Mouse (Mus musculus): ENCODE measurements around the gene Anks6. TPM values are rescaled to one million over a fixed set of nuclear protein-coding genes. Genes with fewer than 3 reads are reported as not detected.
"Not testable (repeated sequence)": the region's sequence is repeated elsewhere in the genome, so short reads cannot be mapped to it uniquely, and the experiment has no call there.

Gene Anks6
- polyA plus RNA-seq, 1 experiment from 2014 or later, result 4.6 TPM

DNA sequence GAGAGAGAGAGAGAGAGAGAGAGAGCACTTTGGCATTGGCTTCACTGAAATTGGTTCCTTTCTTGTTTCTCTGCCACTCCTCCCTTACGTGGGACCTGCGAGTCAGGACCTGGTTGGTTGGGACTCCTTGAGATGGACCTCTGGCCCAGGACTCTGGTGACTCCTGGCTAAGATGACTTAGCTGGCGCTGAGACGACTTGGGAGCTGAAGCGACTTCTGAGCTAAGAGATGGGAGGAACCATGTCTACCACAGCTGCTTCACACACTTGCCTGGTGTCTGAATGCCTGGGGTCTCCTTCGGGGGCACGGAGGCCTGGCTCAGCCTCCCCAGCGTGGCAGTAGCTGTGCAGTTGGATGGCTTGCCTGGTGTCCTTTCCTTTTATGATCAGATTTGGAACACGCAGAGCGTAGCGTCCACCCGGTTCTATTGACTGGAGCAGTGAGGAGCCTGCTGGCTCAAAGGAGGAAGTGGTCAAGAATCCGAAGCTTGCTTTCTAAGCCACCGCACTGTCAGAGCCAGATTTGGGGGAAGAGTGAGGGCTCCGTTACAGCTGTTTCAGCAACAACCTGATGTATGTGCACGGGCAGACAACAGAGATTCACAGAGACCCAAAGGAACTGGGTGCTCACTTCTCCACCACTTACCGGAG lies 22.9 kb upstream of the Anks6 start:
- Histone ChIP-seq H3K27me3 (replicated peaks; ENCODE audit: control insufficient read depth, insufficient read depth, low read length) (no peaks in the 10 kb centered on the region), H3K4me3 (replicated peaks; ENCODE audit: low read length) (no peak overlapping the region), H3K27ac (ENCODE audit: low read length) (no peak overlapping the region), H3K9me3 (ENCODE audit: control insufficient read depth, low read length) (no peaks in the 10 kb centered on the region), H3K36me3 (ENCODE audit: control insufficient read depth, insufficient read depth) (no peaks in the 10 kb centered on the region), H3K9ac (replicated peaks; ENCODE audit: low read depth, low read length) (no peak overlapping the region), H3K4me2 (ENCODE audit: low read length) (no peak overlapping the region), H3K4me1 (replicated peaks; ENCODE audit: control insufficient read depth, insufficient read depth, low read length) (no peaks in the 10 kb centered on the region)
- no peak for ATAC-seq
- WGBS, result 93% methylated on average over 17 of the region's 17 CpGs

DNA sequence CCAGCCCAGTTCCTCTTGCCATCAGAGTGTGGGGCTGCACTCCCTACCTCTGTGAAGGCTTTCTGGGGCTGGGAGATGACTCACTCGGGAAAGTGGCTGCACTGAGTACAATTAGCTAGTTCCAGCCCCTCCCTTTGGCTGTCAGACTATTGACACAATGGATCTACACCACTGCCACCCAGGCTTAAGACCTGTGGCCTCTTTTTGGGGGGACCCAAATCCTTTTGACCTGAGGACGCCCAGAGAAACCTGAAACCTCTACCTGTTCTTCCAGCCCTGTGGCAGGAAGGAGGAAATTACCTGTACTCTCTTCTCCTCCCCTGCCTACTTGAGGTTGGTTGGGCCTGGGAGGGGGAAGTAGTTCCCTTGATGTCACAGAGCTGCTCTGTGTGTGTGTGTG lies 17.8 kb upstream of the Anks6 start:
- no peak overlapping the region for H3K4me3 ChIP-seq (replicated peaks; ENCODE audit: low read length)
- WGBS, result 30% methylated on average over 2 of the region's 2 CpGs

GRCm38 (mm10) chr4:47060900-47061299 lies 3.7 kb upstream of the Anks6 start:
- Histone ChIP-seq H3K27ac (ENCODE audit: low read length) (no peak overlapping the region), H3K9ac (replicated peaks; ENCODE audit: low read depth, low read length) (no peak overlapping the region), H3K9me3 (ENCODE audit: control insufficient read depth, low read length) (no peaks in the 10 kb centered on the region), H3K4me3 (replicated peaks; ENCODE audit: low read length) (no peak overlapping the region), H3K36me3 (ENCODE audit: control insufficient read depth, insufficient read depth) (no peaks in the 10 kb centered on the region), H3K4me1 (replicated peaks; ENCODE audit: control insufficient read depth, insufficient read depth, low read length) (peaks cover 12% of the 10 kb centered on the region), H3K27me3 (replicated peaks; ENCODE audit: control insufficient read depth, insufficient read depth, low read length) (no peaks in the 10 kb centered on the region), H3K4me2 (ENCODE audit: low read length) (no peak overlapping the region)
- 13% methylated on average over 1 of the region's 1 CpGs for WGBS
- no peak for ATAC-seq

More for the DNA sequence above, 17.8 kb upstream of the Anks6 start:
- ATAC-seq, result no peak
- H3K4me1 ChIP-seq (replicated peaks; ENCODE audit: control insufficient read depth, insufficient read depth, low read length), result no peaks in the 10 kb centered on the region
- H3K27me3 ChIP-seq (replicated peaks; ENCODE audit: control insufficient read depth, insufficient read depth, low read length), result no peaks in the 10 kb centered on the region
- no peak overlapping the region for H3K9ac ChIP-seq (replicated peaks; ENCODE audit: low read depth, low read length)
- no peaks in the 10 kb centered on the region for H3K36me3 ChIP-seq (ENCODE audit: control insufficient read depth, insufficient read depth)
- no peak overlapping the region for H3K27ac ChIP-seq (ENCODE audit: low read length)
- H3K4me2 ChIP-seq (ENCODE audit: low read length), result no peak overlapping the region
- no peaks in the 10 kb centered on the region for H3K9me3 ChIP-seq (ENCODE audit: control insufficient read depth, low read length)

GRCm38 (mm10) chr4:47057510-47058325 lies 491 bp upstream of the Anks6 start:
- peak overlapping the region; percentile 81 for H3K4me3 ChIP-seq (replicated peaks; ENCODE audit: low read length)
- H3K9me3 ChIP-seq (ENCODE audit: control insufficient read depth, low read length), result no peaks in the 10 kb centered on the region
- 39% methylated on average over 25 of the region's 25 CpGs for WGBS
- H3K4me2 ChIP-seq (ENCODE audit: low read length), result peak overlapping the region; percentile 87
- H3K27ac ChIP-seq (ENCODE audit: low read length), result peak overlapping the region; percentile 33; the same call in 1 of the 2 replicates
- peaks cover 12% of the 10 kb centered on the region for H3K4me1 ChIP-seq (replicated peaks; ENCODE audit: control insufficient read depth, insufficient read depth, low read length)
- ATAC-seq, result peak; percentile 24
- no peaks in the 10 kb centered on the region for H3K27me3 ChIP-seq (replicated peaks; ENCODE audit: control insufficient read depth, insufficient read depth, low read length)
- peak overlapping the region; percentile 84 for H3K9ac ChIP-seq (replicated peaks; ENCODE audit: low read depth, low read length)
- no peaks in the 10 kb centered on the region for H3K36me3 ChIP-seq (ENCODE audit: control insufficient read depth, insufficient read depth)

- Histone ChIP-seq H3K27ac (ENCODE audit: low read length) (no peak overlapping the region), H3K27me3 (replicated peaks; ENCODE audit: control insufficient read depth, insufficient read depth, low read length) (no peaks in the 10 kb centered on the region), H3K4me1 (replicated peaks; ENCODE audit: control insufficient read depth, insufficient read depth, low read length) (peaks cover 14% of the 10 kb centered on the region), H3K9me3 (ENCODE audit: control insufficient read depth, low read length) (no peaks in the 10 kb centered on the region), H3K4me3 (replicated peaks; ENCODE audit: low read length) (no peak overlapping the region), H3K9ac (replicated peaks; ENCODE audit: low read depth, low read length) (no peak overlapping the region), H3K4me2 (ENCODE audit: low read length) (no peak overlapping the region), H3K36me3 (ENCODE audit: control insufficient read depth, insufficient read depth) (no peaks in the 10 kb centered on the region)
- 98% methylated on average over 6 of the region's 6 CpGs for WGBS
- no peak for ATAC-seq
Observed at GRCm38 (mm10) chr4:47055570-47056080, 1.6 kb downstream of the Anks6 start.

DNA sequence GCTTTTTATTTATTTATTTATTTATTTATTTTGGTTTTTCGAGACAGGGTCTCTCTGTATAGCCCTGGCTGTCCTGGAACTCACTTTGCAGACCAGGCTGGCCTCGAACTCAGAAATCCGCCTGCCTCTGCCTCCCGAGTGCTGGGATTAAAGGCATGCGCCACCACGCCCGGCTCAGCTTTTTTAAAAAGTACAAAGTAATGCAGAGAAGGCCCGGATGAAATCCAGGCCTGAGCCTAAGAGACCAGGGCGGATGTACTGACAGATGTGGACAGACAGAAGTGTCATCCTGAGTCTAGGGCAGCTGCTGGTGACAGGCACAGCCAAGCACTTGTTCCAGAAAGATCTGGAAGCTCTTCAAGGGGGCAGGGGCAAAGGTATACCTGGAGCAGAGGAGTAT lies 2.1 kb downstream of the Anks6 start:
- not testable (repeated sequence) for H3K9me3 ChIP-seq (ENCODE audit: control insufficient read depth, low read length); H3K36me3 ChIP-seq (ENCODE audit: control insufficient read depth, insufficient read depth); ATAC-seq; H3K27me3 ChIP-seq (replicated peaks; ENCODE audit: control insufficient read depth, insufficient read depth, low read length); H3K27ac ChIP-seq (ENCODE audit: low read length); H3K4me3 ChIP-seq (replicated peaks; ENCODE audit: low read length); H3K9ac ChIP-seq (replicated peaks; ENCODE audit: low read depth, low read length); H3K4me2 ChIP-seq (ENCODE audit: low read length)
- WGBS, result 95% methylated on average over 9 of the region's 9 CpGs
- peaks cover 14% of the 10 kb centered on the region for H3K4me1 ChIP-seq (replicated peaks; ENCODE audit: control insufficient read depth, insufficient read depth, low read length)

DNA sequence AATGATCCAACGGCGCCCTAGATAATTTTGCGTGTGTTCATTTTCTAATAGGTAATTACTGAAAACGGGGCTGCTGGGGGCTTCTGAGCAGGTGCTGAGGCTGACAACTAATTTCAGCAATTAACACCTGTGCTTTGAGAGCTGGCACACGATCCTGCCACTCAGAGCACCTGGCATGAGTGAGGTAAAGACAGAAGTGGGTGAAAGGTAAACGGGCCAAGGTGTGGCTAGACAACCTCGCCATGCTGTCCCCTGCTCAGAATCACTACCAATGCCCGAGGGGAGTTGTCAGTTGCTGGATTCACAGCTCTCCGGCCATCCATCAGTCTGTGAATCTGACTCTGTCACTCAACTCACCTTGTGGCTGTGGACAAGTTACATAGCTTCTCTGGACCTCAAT lies 5.3 kb downstream of the Anks6 start:
- Histone ChIP-seq H3K4me3 (replicated peaks; ENCODE audit: low read length) (no peak overlapping the region), H3K9ac (replicated peaks; ENCODE audit: low read depth, low read length) (no peak overlapping the region)

DNA sequence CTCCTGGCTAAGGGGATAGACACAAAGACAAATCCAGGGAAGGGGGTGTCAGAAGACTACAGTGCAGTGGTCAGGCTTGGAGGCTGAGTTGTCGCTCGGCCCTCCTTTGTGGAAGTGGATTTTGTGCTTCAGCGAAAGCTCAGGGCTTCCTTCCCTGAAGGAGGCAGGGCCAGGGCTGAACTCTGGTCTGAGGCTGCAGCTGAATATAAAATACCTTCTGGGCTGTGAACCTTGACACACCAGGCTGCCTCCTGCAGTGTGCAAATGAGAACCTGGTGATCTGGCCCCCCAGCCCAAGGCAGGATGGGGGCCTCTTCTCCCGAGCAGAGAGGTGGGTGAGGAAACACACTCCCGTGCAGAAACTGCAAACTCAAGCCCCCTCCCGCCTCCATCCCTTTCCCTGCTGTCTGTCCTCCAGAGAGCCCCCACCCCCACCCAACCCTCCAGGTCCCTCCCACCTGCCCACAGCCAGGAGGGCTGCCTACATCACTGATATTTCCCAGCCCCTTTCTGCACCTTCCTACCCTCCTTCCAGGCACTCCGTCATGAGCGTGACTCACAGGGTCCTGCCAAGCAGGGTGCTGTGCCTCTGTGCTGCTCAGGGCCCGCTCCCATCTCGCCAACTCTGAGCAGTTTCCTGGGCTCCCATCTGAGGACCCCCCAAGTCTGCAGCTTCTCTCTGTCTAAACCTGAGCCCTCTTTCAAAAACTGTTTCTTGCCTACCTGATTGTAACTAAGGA lies 6.4 kb downstream of the Anks6 start:
- no peak overlapping the region for H3K4me2 ChIP-seq (ENCODE audit: low read length)
- no peaks in the 10 kb centered on the region; the same call in 1 of the 2 replicates for H3K36me3 ChIP-seq (ENCODE audit: control insufficient read depth, insufficient read depth)
- H3K27ac ChIP-seq (ENCODE audit: low read length), result no peak overlapping the region
- no peak overlapping the region for H3K4me3 ChIP-seq (replicated peaks; ENCODE audit: low read length)
- WGBS, result 30% methylated on average over 10 of the region's 10 CpGs
- ATAC-seq, result peak; percentile 22
- no peak overlapping the region for H3K9ac ChIP-seq (replicated peaks; ENCODE audit: low read depth, low read length)
- no peaks in the 10 kb centered on the region for H3K27me3 ChIP-seq (replicated peaks; ENCODE audit: control insufficient read depth, insufficient read depth, low read length)
- peaks cover 2% of the 10 kb centered on the region; the same call in 1 of the 2 replicates for H3K4me1 ChIP-seq (replicated peaks; ENCODE audit: control insufficient read depth, insufficient read depth, low read length)
- no peaks in the 10 kb centered on the region for H3K9me3 ChIP-seq (ENCODE audit: control insufficient read depth, low read length)

More for the DNA sequence above, 5.3 kb downstream of the Anks6 start:
- ATAC-seq, result no peak
- no peak overlapping the region for H3K4me2 ChIP-seq (ENCODE audit: low read length)
- WGBS, result 67% methylated on average over 9 of the region's 9 CpGs
- H3K4me1 ChIP-seq (replicated peaks; ENCODE audit: control insufficient read depth, insufficient read depth, low read length), result peaks cover 10% of the 10 kb centered on the region
- H3K36me3 ChIP-seq (ENCODE audit: control insufficient read depth, insufficient read depth), result no peaks in the 10 kb centered on the region; the same call in 1 of the 2 replicates
- H3K9me3 ChIP-seq (ENCODE audit: control insufficient read depth, low read length), result no peaks in the 10 kb centered on the region
- no peaks in the 10 kb centered on the region for H3K27me3 ChIP-seq (replicated peaks; ENCODE audit: control insufficient read depth, insufficient read depth, low read length)
- H3K27ac ChIP-seq (ENCODE audit: low read length), result no peak overlapping the region

- 0% methylated on average over 1 of the region's 1 CpGs for WGBS
- Histone ChIP-seq H3K4me3 (replicated peaks; ENCODE audit: low read length) (no peak overlapping the region), H3K36me3 (ENCODE audit: control insufficient read depth, insufficient read depth) (no peaks in the 10 kb centered on the region; the same call in 1 of the 2 replicates), H3K4me1 (replicated peaks; ENCODE audit: control insufficient read depth, insufficient read depth, low read length) (peaks cover 2% of the 10 kb centered on the region; the same call in 1 of the 2 replicates), H3K27ac (ENCODE audit: low read length) (no peak overlapping the region), H3K9ac (replicated peaks; ENCODE audit: low read depth, low read length) (no peak overlapping the region), H3K9me3 (ENCODE audit: control insufficient read depth, low read length) (no peaks in the 10 kb centered on the region), H3K4me2 (ENCODE audit: low read length) (no peak overlapping the region), H3K27me3 (replicated peaks; ENCODE audit: control insufficient read depth, insufficient read depth, low read length) (no peaks in the 10 kb centered on the region)
- peak; percentile 61 for ATAC-seq
Observed at GRCm38 (mm10) chr4:47050167-47050566, 7.1 kb downstream of the Anks6 start.

Measured in forebrain, embryonic 16.5 days (tissue).